In genomic region chr13:34150271-34151027, GRCm38 (mm10) we compare ENCODE assay signal across 9 mouse cellular contexts. TPM values are rescaled to one million over a fixed set of nuclear protein-coding genes. Genes with fewer than 3 reads are reported as not detected.
A peak's percentile ranks its signal among the peaks of the same experiment; 100 is the strongest.
DNase-seq lines count a peak whose midpoint lies in the region; ATAC-seq and TF ChIP-seq lines count a peak whose summit lies in the region.
"Had no signal": no experiment of that assay in that cellular context is flagged by ENCODE, and none has a peak within 500 bp of the region (broad histone marks: within the 10 kb centered on the region; RNA-seq: fewer than 3 reads in every experiment).

No protein-coding gene starts in this region.

- peak; percentile 16; the same call in 1 of the 2 replicates for ATAC-seq in heart, embryonic 12.5 days (ENCODE audit: insufficient number of reproducible peaks, low FRiP score)
- ATAC-seq in heart, embryonic 16.5 days (replicated peaks; ENCODE audit: extremely low read depth, insufficient read depth, low FRiP score), result 0 out of 2 replicates have a peak, but pooled peaks have one; percentile 7
- ATAC-seq in CD4-positive, CD25-positive, alpha-beta regulatory T cell, adult 4 months, result no peak

- no peak for TF ChIP-seq CTCF in cortical plate, adult 2 months (IDR thresholded peaks at IDR 0.05; ENCODE audit: extremely low read depth, insufficient read depth, low read length)

- peak overlapping the region; percentile 36; the same call in 1 of the 2 replicates for H3K9ac ChIP-seq in heart, embryonic 12.5 days
- H3K9ac ChIP-seq in heart, embryonic 16.5 days (ENCODE audit: low read length), result peak overlapping the region; percentile 63

- intact Hi-C loops in left cerebral cortex, postnatal 4 days (cut with DNase I), result no loop called here

- H3K27ac ChIP-seq in heart, embryonic 12.5 days (ENCODE audit: poor library complexity, severe bottlenecking), result peak overlapping the region; percentile 36
- H3K27ac ChIP-seq in cortical plate, adult 2 months (ENCODE audit: insufficient read depth, low read length), result 0 out of 2 replicates have a peak overlapping the region, but pooled peaks have one; percentile 58
- H3K27ac ChIP-seq in heart, embryonic 16.5 days (ENCODE audit: low read length), result peak overlapping the region; percentile 87

- peak overlapping the region; percentile 70 for H3K4me2 ChIP-seq in heart, embryonic 12.5 days
- peak overlapping the region; percentile 53 for H3K4me2 ChIP-seq in heart, embryonic 16.5 days (ENCODE audit: low read depth, low read length)

- 7% methylated on average over 19 of the region's 19 CpGs for WGBS in heart, embryonic 12.5 days
- WGBS in heart, embryonic 16.5 days, result 11% methylated on average over 19 of the region's 19 CpGs

- DNase-seq in heart, adult 9 months (ENCODE audit: low spot score in 2 of 2), result no peak
- peak; percentile 89 for DNase-seq in left cerebral cortex, postnatal 4 days
- peak; percentile 35 for DNase-seq in retina, postnatal 7 days (ENCODE audit: low read depth, low spot score)
- DNase-seq in kidney, postnatal 14 days, result no peak

- no peaks in the 10 kb centered on the region for H3K27me3 ChIP-seq in heart, embryonic 12.5 days (replicated peaks)
- H3K27me3 ChIP-seq in heart, embryonic 16.5 days (ENCODE audit: control insufficient read depth, insufficient read depth, low read length), result no peaks in the 10 kb centered on the region

- no peak for TF ChIP-seq POLR2A in cortical plate, adult 2 months (IDR thresholded peaks at IDR 0.05; ENCODE audit: extremely low read depth, insufficient read depth, low read length)

- H3K4me1 ChIP-seq in heart, embryonic 12.5 days (replicated peaks), result peaks cover 47% of the 10 kb centered on the region
- peaks cover 9% of the 10 kb centered on the region for H3K4me1 ChIP-seq in cortical plate, adult 2 months (ENCODE audit: control insufficient read depth, insufficient read depth, low read length)
- peaks cover 41% of the 10 kb centered on the region for H3K4me1 ChIP-seq in heart, embryonic 16.5 days (ENCODE audit: control insufficient read depth, insufficient read depth, low read length)

- no peaks in the 10 kb centered on the region for H3K36me3 ChIP-seq in heart, embryonic 12.5 days
- H3K36me3 ChIP-seq in heart, embryonic 16.5 days (ENCODE audit: control insufficient read depth, insufficient read depth), result no peaks in the 10 kb centered on the region

- peak overlapping the region; percentile 34 for H3K4me3 ChIP-seq in heart, embryonic 12.5 days
- H3K4me3 ChIP-seq in cortical plate, adult 2 months (ENCODE audit: insufficient read depth, low read length), result peak overlapping the region; percentile 7; the same call in 1 of the 2 replicates
- peak overlapping the region; percentile 26 for H3K4me3 ChIP-seq in heart, embryonic 16.5 days (ENCODE audit: low read length)
- H3K4me3 ChIP-seq: heart, adult 2 months had no signal

- H3K9me3 ChIP-seq in heart, embryonic 12.5 days (replicated peaks), result no peaks in the 10 kb centered on the region
- no peaks in the 10 kb centered on the region for H3K9me3 ChIP-seq in heart, embryonic 16.5 days (replicated peaks; ENCODE audit: control insufficient read depth, low read length)

RNA-seq across cellular contexts. Expression of gene Psmg4, which starts 12.3 kb away (rescaled TPM):
- 76.9 and 78.8 TPM in 2 replicates for polyA plus RNA-seq in heart, embryonic 12.5 days (2016; fragmentation: Nextera tagmentation; extraction: Ambion mirVana)
- 37.3 and 42.2 TPM in 2 replicates for polyA plus RNA-seq in cortical plate, adult 2 months (2012; rRNA removed)
- polyA plus RNA-seq in heart, embryonic 16.5 days (2015; fragmentation: Nextera tagmentation; extraction: Ambion mirVana), result 65.3 and 74.1 TPM in 2 replicates
- total RNA-seq in left cerebral cortex, postnatal 4 days (2021), result 10 to 100 TPM; 45.5 to 46.4 TPM
- 10 to 100 TPM; 36.0 to 41.4 TPM for polyA plus RNA-seq in CD4-positive, CD25-positive, alpha-beta regulatory T cell, adult 4 months (2017; shearing (Covaris generic))

RNA-seq across cellular contexts. Expression of gene Tubb2b, which starts 20.2 kb away (rescaled TPM):
- polyA plus RNA-seq in heart, embryonic 12.5 days (2016; fragmentation: Nextera tagmentation; extraction: Ambion mirVana), result 24.2 and 28.8 TPM in 2 replicates
- 264 and 334 TPM in 2 replicates for polyA plus RNA-seq in cortical plate, adult 2 months (2012; rRNA removed)
- polyA plus RNA-seq in heart, embryonic 16.5 days (2015; fragmentation: Nextera tagmentation; extraction: Ambion mirVana), result 52.1 and 56.8 TPM in 2 replicates
- total RNA-seq in left cerebral cortex, postnatal 4 days (2021), result 1,000 to 10,000 TPM; 3,894 to 3,983 TPM
- polyA plus RNA-seq in CD4-positive, CD25-positive, alpha-beta regulatory T cell, adult 4 months (2017; shearing (Covaris generic)), result under 1 TPM; 0.59 to 0.72 TPM

Comparison
In these comparisons a context has a peak if more than half of its experiments do, and no peak if none do; other contexts are left out.
1. H3K27ac ChIP-seq: peak in every context shown above with its lines; median percentile 87 in heart, embryonic 16.5 days; 58 in cortical plate, adult 2 months; 36 in heart, embryonic 12.5 days.
2. DNase-seq: peak in left cerebral cortex, postnatal 4 days (single experiment) and retina, postnatal 7 days (single experiment); none in heart, adult 9 months (0 of 2) and kidney, postnatal 14 days (single experiment).
3. RNA of gene Tubb2b, which starts 20.2 kb away (polyA plus RNA-seq): 264 to 334 TPM in cortical plate, adult 2 months, 52.1 to 56.8 TPM in heart, embryonic 16.5 days and 24.2 to 28.8 TPM in heart, embryonic 12.5 days; 0.59 to 0.72 TPM in CD4-positive, CD25-positive, alpha-beta regulatory T cell, adult 4 months; every median in the first group is over 10 times any median in the second.
4. Peak in every context shown above with its lines, with median percentiles within 50 percentile points of each other: H3K4me3 ChIP-seq.